Mouse (Mus musculus) olfactory bulb, adult 2 months (tissue): ENCODE results near the gene Abca1. TPM values are rescaled to one million over a fixed set of nuclear protein-coding genes. Genes with fewer than 3 reads are reported as not detected.

ENCODE experiments used
- H3K27ac ChIP-seq: fragments of 200-500 bp; 2 replicates; pipeline ENCODE4 v1.5.1; 2012; ENCODE audit warnings: low read depth, low read length; ENCODE audit not compliant: insufficient read depth
- H3K4me1 ChIP-seq: fragments of 200-500 bp; 2 replicates; pipeline ENCODE4 v1.6.1; 2012; ENCODE audit warnings: low read length; ENCODE audit not compliant: control insufficient read depth, insufficient read depth
- H3K4me3 ChIP-seq: fragments of 200-500 bp; 2 replicates; pipeline ENCODE4 v1.5.1; 2012; ENCODE audit warnings: mild to moderate bottlenecking, low read depth, low read length, moderate library complexity; ENCODE audit not compliant: insufficient read depth
- CTCF ChIP-seq: fragments of 200-500 bp; IDR thresholded peaks from 2 replicates; pipeline ENCODE4 v1.5.1; 2012; ENCODE audit warnings: low read depth, mild to moderate bottlenecking, low read length, moderate library complexity; ENCODE audit not compliant: insufficient read depth
- POLR2A ChIP-seq: fragments of 200-500 bp; IDR thresholded peaks from 2 replicates; pipeline ENCODE4 v1.6.1; 2012; ENCODE audit warnings: mild to moderate bottlenecking, low read depth, low read length, moderate library complexity; ENCODE audit not compliant: insufficient read depth
- whole genome bisulfite sequencing: fragments of 180-500 bp; shearing (Covaris S2); methylation state at CpG from one replicate; pipeline ENCODE4 v1.1.7; 2018; 5-methylcytosine and 5-hydroxymethylcytosine counted together
- polyA plus RNA-seq: library from polyadenylated mRNA; stranded (reverse); fragments of >200 nt; gene quantifications from 2 replicates; pipeline ENCODE4 v1.2.4, GENCODE M21; 2012; ENCODE audit warnings: low replicate concordance; ENCODE audit not compliant: missing spikeins, insufficient read depth, insufficient read length

The Abca1 gene
- polyA plus RNA-seq, 1 experiment: 149 TPM

- WGBS: 96% methylated on average over 5 of the region's 5 CpGs
- no peak overlapping the region for H3K27ac ChIP-seq
- no peak overlapping the region for H3K4me3 ChIP-seq
- no peaks in the 10 kb centered on the region for H3K4me1 ChIP-seq
- no peak for TF ChIP-seq POLR2A
- TF ChIP-seq CTCF: no peak
Observed at GRCm38 (mm10) chr4:53131538-53131937, 28.2 kb downstream of the Abca1 start.

GRCm38 (mm10) chr4:53130622-53131517, 28.8 kb downstream of the Abca1 start:
- Histone ChIP-seq H3K27ac (no peak overlapping the region), H3K4me3 (no peak overlapping the region), H3K4me1 (no peaks in the 10 kb centered on the region)
- TF ChIP-seq POLR2A (no peak), CTCF (no peak)
- 75% methylated on average over 6 of the region's 6 CpGs for WGBS

GRCm38 (mm10) chr4:53129716-53130301, 29.9 kb downstream of the Abca1 start:
- H3K4me1 ChIP-seq: no peaks in the 10 kb centered on the region
- H3K27ac ChIP-seq: no peak overlapping the region
- TF ChIP-seq POLR2A (no peak), CTCF (no peak)
- H3K4me3 ChIP-seq: no peak overlapping the region
- 92% methylated on average over 11 of the region's 11 CpGs for WGBS

GRCm38 (mm10) chr4:53127266-53127665, 32.4 kb downstream of the Abca1 start:
- H3K27ac ChIP-seq: no peak overlapping the region
- 69% methylated on average over 5 of the region's 5 CpGs for WGBS

GRCm38 (mm10) chr4:53126794-53127193, 32.9 kb downstream of the Abca1 start:
- H3K4me3 ChIP-seq: no peak overlapping the region
- H3K27ac ChIP-seq: no peak overlapping the region
- TF ChIP-seq CTCF (no peak), POLR2A (no peak)
- H3K4me1 ChIP-seq: peaks cover 7% of the 10 kb centered on the region; the same call in 1 of the 2 replicates
- 90% methylated on average over 7 of the region's 7 CpGs for WGBS

More at GRCm38 (mm10) chr4:53127266-53127665, 32.4 kb downstream of the Abca1 start:
- H3K4me3 ChIP-seq: no peak overlapping the region
- peaks cover 5% of the 10 kb centered on the region; the same call in 1 of the 2 replicates for H3K4me1 ChIP-seq
- TF ChIP-seq CTCF (no peak), POLR2A (no peak)

- no peak overlapping the region for H3K4me3 ChIP-seq
- no peak for TF ChIP-seq CTCF
- no peak for TF ChIP-seq POLR2A
- 88% methylated on average over 10 of the region's 10 CpGs for WGBS
- H3K27ac ChIP-seq: no peak overlapping the region
- H3K4me1 ChIP-seq: peaks cover 14% of the 10 kb centered on the region
Observed at GRCm38 (mm10) chr4:53124837-53125490, 34.7 kb downstream of the Abca1 start.

GRCm38 (mm10) chr4:53122310-53122709, 37.4 kb downstream of the Abca1 start:
- WGBS: 81% methylated on average over 3 of the region's 3 CpGs
- H3K27ac ChIP-seq: no peak overlapping the region
- no peak overlapping the region for H3K4me3 ChIP-seq
- peaks cover 14% of the 10 kb centered on the region for H3K4me1 ChIP-seq
- TF ChIP-seq CTCF (no peak), POLR2A (no peak)

- WGBS: 53% methylated on average over 7 of the region's 7 CpGs
- no peak overlapping the region for H3K27ac ChIP-seq
- peaks cover 14% of the 10 kb centered on the region for H3K4me1 ChIP-seq
- H3K4me3 ChIP-seq: no peak overlapping the region
- TF ChIP-seq POLR2A: no peak
- no peak for TF ChIP-seq CTCF
Observed at GRCm38 (mm10) chr4:53121516-53122227, 38.0 kb downstream of the Abca1 start.
